Mouse (Mus musculus) neural tube, embryonic 11.5 days (tissue): ENCODE measurements at regions not wholly inside any gene's neighbourhood (a gene's known extent, or its start where the extent isn't known, plus 50 kb on each side); places are given as distances from the start of the nearest gene placed in this dataset.

Experiments used
- ATAC-seq: fragments of 200-750 bp; cut with Nextera tagmentation; 2 replicates; pipeline ENCODE4 v1.8.0; 2017; ENCODE audit warnings: moderate number of reproducible peaks, mild to moderate bottlenecking, moderate TSS enrichment, moderate library complexity; ENCODE audit not compliant: insufficient read depth, low FRiP score, low TSS enrichment
- DNase-seq: peaks from one replicate; pipeline ENCODE4 v3.0.0-alpha.2; 2015; ENCODE audit warnings: low spot score
- H3K27ac ChIP-seq: fragments of 300-500 bp; sonication (generic); 2 replicates; pipeline ENCODE4 v1.5.1; 2014; ENCODE audit warnings: low read depth, mild to moderate bottlenecking, low read length
- H3K27me3 ChIP-seq: fragments of 300-500 bp; sonication (generic); 2 replicates; pipeline ENCODE4 v1.6.1; 2014; ENCODE audit warnings: mild to moderate bottlenecking, low read length, mixed read lengths; ENCODE audit not compliant: control insufficient read depth, insufficient read depth
- H3K36me3 ChIP-seq: fragments of 300-500 bp; sonication (generic); 2 replicates; pipeline ENCODE4 v1.6.1; 2014; ENCODE audit warnings: mild to moderate bottlenecking, low read length, moderate library complexity, mixed read lengths; ENCODE audit not compliant: control insufficient read depth, insufficient read depth
- H3K4me1 ChIP-seq: fragments of 300-500 bp; sonication (generic); 2 replicates; pipeline ENCODE4 v1.6.1; 2014; ENCODE audit warnings: low read length, mixed read lengths; ENCODE audit not compliant: control insufficient read depth, insufficient read depth
- H3K4me2 ChIP-seq: fragments of 300-500 bp; sonication (generic); 2 replicates; pipeline ENCODE4 v1.6.1; 2014; ENCODE audit warnings: low read depth, mild to moderate bottlenecking, moderate library complexity
- H3K4me3 ChIP-seq: fragments of 300-500 bp; sonication (generic); 2 replicates; pipeline ENCODE4 v1.5.1; 2014; ENCODE audit warnings: low read depth, low read length
- H3K9ac ChIP-seq: fragments of 300-500 bp; sonication (generic); 2 replicates; pipeline ENCODE4 v1.6.1; 2014; ENCODE audit warnings: mild to moderate bottlenecking, low read length
- H3K9me3 ChIP-seq: fragments of 300-500 bp; sonication (generic); 2 replicates; pipeline ENCODE4 v1.6.1; 2016; ENCODE audit warnings: low read length; ENCODE audit not compliant: control insufficient read depth
- WGBS: fragments of 180-500 bp; shearing (Covaris S2); extraction: QIAGEN DNeasy Blood & Tissue Kit; methylation state at CpG from one replicate; pipeline ENCODE4 v1.1.7; 2014; 5-methylcytosine and 5-hydroxymethylcytosine counted together

GRCm38 (mm10) chrX:12834681-12835080 is 72.8 kb upstream of the Med14 start:
- Histone ChIP-seq H3K4me1 (no peaks in the 10 kb centered on the region), H3K9ac (no peak overlapping the region), H3K4me3 (no peak overlapping the region), H3K4me2 (no peak overlapping the region), H3K27me3 (no peaks in the 10 kb centered on the region), H3K36me3 (no peaks in the 10 kb centered on the region), H3K9me3 (no peaks in the 10 kb centered on the region), H3K27ac (no peak overlapping the region)
- DNase-seq (no peak), ATAC-seq (no peak)
- WGBS, result 61% methylated on average over 4 of the region's 4 CpGs

GRCm38 (mm10) chrX:12832709-12833108 is 70.8 kb upstream of the Med14 start:
- Histone ChIP-seq H3K36me3 (no peaks in the 10 kb centered on the region), H3K4me2 (no peak overlapping the region), H3K4me1 (no peaks in the 10 kb centered on the region), H3K9me3 (no peaks in the 10 kb centered on the region), H3K27ac (no peak overlapping the region), H3K9ac (no peak overlapping the region), H3K4me3 (no peak overlapping the region), H3K27me3 (no peaks in the 10 kb centered on the region)
- 84% methylated on average over 2 of the region's 2 CpGs for WGBS
- ATAC-seq (no peak), DNase-seq (no peak)

- H3K9ac ChIP-seq, result no peak overlapping the region
- H3K36me3 ChIP-seq, result no peaks in the 10 kb centered on the region
- H3K27ac ChIP-seq, result no peak overlapping the region
- DNase-seq, result no peak
- ATAC-seq, result no peak
- no peak overlapping the region for H3K4me3 ChIP-seq
- H3K9me3 ChIP-seq, result no peaks in the 10 kb centered on the region
- WGBS, result 69% methylated on average over 3 of the region's 3 CpGs
- H3K27me3 ChIP-seq, result no peaks in the 10 kb centered on the region
- H3K4me1 ChIP-seq, result no peaks in the 10 kb centered on the region
- no peak overlapping the region for H3K4me2 ChIP-seq
Observed at GRCm38 (mm10) chrX:12829165-12829564, 67.3 kb upstream of the Med14 start.

GRCm38 (mm10) chrX:12827299-12827872 is 65.5 kb upstream of the Med14 start:
- Histone ChIP-seq H3K27me3 (no peaks in the 10 kb centered on the region), H3K4me3 (no peak overlapping the region), H3K9me3 (no peaks in the 10 kb centered on the region), H3K27ac (no peak overlapping the region), H3K4me1 (no peaks in the 10 kb centered on the region), H3K9ac (no peak overlapping the region), H3K36me3 (no peaks in the 10 kb centered on the region), H3K4me2 (no peak overlapping the region)
- WGBS, result 85% methylated on average over 4 of the region's 4 CpGs
- ATAC-seq (no peak), DNase-seq (no peak)

GRCm38 (mm10) chrX:12826646-12827045 is 64.8 kb upstream of the Med14 start:
- no peak for ATAC-seq
- H3K4me3 ChIP-seq, result no peak overlapping the region
- WGBS, result 91% methylated on average over 4 of the region's 4 CpGs

GRCm38 (mm10) chrX:12825262-12825661 is 63.4 kb upstream of the Med14 start:
- H3K27me3 ChIP-seq, result no peaks in the 10 kb centered on the region
- H3K4me3 ChIP-seq, result no peak overlapping the region
- H3K36me3 ChIP-seq, result no peaks in the 10 kb centered on the region
- no peaks in the 10 kb centered on the region for H3K9me3 ChIP-seq
- ATAC-seq, result no peak
- H3K27ac ChIP-seq, result no peak overlapping the region
- WGBS, result 84% methylated on average over 2 of the region's 2 CpGs
- H3K4me1 ChIP-seq, result no peaks in the 10 kb centered on the region
- DNase-seq, result no peak
- no peak overlapping the region for H3K4me2 ChIP-seq
- H3K9ac ChIP-seq, result no peak overlapping the region

More at GRCm38 (mm10) chrX:12826646-12827045, 64.8 kb upstream of the Med14 start:
- no peak for DNase-seq
- H3K36me3 ChIP-seq, result no peaks in the 10 kb centered on the region
- no peaks in the 10 kb centered on the region for H3K4me1 ChIP-seq
- no peak overlapping the region for H3K9ac ChIP-seq
- H3K9me3 ChIP-seq, result no peaks in the 10 kb centered on the region
- no peaks in the 10 kb centered on the region for H3K27me3 ChIP-seq
- H3K4me2 ChIP-seq, result no peak overlapping the region
- H3K27ac ChIP-seq, result no peak overlapping the region

GRCm38 (mm10) chrX:12824497-12824896 is 62.6 kb upstream of the Med14 start:
- H3K4me1 ChIP-seq, result no peaks in the 10 kb centered on the region
- no peak for ATAC-seq
- H3K27ac ChIP-seq, result no peak overlapping the region
- WGBS, result 83% methylated on average over 5 of the region's 5 CpGs
- no peaks in the 10 kb centered on the region for H3K27me3 ChIP-seq
- H3K4me2 ChIP-seq, result no peak overlapping the region
- no peaks in the 10 kb centered on the region for H3K9me3 ChIP-seq
- H3K36me3 ChIP-seq, result no peaks in the 10 kb centered on the region
- H3K4me3 ChIP-seq, result no peak overlapping the region
- no peak overlapping the region for H3K9ac ChIP-seq
- DNase-seq, result no peak

- no peak overlapping the region for H3K27ac ChIP-seq
- H3K27me3 ChIP-seq, result no peaks in the 10 kb centered on the region
- WGBS, result 85% methylated on average over 10 of the region's 10 CpGs
- DNase-seq, result no peak
- H3K36me3 ChIP-seq, result no peaks in the 10 kb centered on the region
- ATAC-seq, result no peak
- H3K9ac ChIP-seq, result no peak overlapping the region
- no peak overlapping the region for H3K4me2 ChIP-seq
- no peak overlapping the region for H3K4me3 ChIP-seq
- no peaks in the 10 kb centered on the region for H3K4me1 ChIP-seq
- no peaks in the 10 kb centered on the region for H3K9me3 ChIP-seq
Observed at GRCm38 (mm10) chrX:12822777-12823176, 60.9 kb upstream of the Med14 start.

- ATAC-seq, result no peak
- 76% methylated on average over 6 of the region's 6 CpGs for WGBS
Observed at GRCm38 (mm10) chrX:12813083-12813660, 51.3 kb upstream of the Med14 start.

More at GRCm38 (mm10) chrX:12813083-12813660, 51.3 kb upstream of the Med14 start:
- H3K4me1 ChIP-seq, result no peaks in the 10 kb centered on the region
- no peak overlapping the region for H3K9ac ChIP-seq
- no peaks in the 10 kb centered on the region for H3K9me3 ChIP-seq
- no peaks in the 10 kb centered on the region for H3K27me3 ChIP-seq
- no peak overlapping the region for H3K4me3 ChIP-seq
- DNase-seq, result no peak
- H3K27ac ChIP-seq, result no peak overlapping the region
- H3K36me3 ChIP-seq, result no peaks in the 10 kb centered on the region
- no peak overlapping the region for H3K4me2 ChIP-seq
